Mouse (Mus musculus) heart, adult 18-20 months (tissue): ENCODE measurements around the gene Mgat5b. TPM values are rescaled to one million over a fixed set of nuclear protein-coding genes. Genes with fewer than 3 reads are reported as not detected.

Experiments used
- DNase-seq, 2 experiments: peaks; one replicate each; pipeline ENCODE4 v3.0.0; 2021 to 2022; ENCODE audit warnings: mixed read lengths in 1 of 2
- total RNA-seq, 2 experiments: library from RNA; stranded (reverse); gene quantifications; 2 replicates each; pipeline ENCODE4 v1.2.3; 2021

Mgat5b gene
- total RNA-seq, 2 experiments from 2014 or later = 0.10 to 0.15 TPM

DNA sequence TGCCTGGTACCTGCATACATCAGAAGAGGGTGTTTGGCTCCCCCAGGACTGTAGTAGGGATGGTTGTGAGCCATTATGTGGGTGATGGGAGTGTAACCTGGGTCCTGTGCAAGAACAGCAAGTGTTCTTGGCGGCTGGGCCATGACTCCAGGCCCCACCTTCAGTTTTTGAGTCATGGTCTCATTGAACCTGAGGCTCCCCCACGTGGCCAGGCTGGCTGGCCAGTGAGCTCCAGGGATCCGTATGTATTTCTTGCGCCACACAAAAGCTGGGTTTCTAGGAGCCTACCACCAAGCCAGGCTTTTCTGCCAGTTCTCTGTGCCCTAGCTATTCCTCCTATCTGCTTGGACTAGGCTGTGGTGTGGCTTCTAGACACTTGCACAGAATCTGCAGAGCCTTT is 63.9 kb downstream of the Mgat5b start:
- DNase-seq = no peak

GRCm38 (mm10) chr11:116985504-116986385 is 67.1 kb downstream of the Mgat5b start:
- peak; percentile 22 to 54 for DNase-seq

GRCm38 (mm10) chr11:116988131-116988530 is 69.5 kb downstream of the Mgat5b start:
- DNase-seq = no peak

DNA sequence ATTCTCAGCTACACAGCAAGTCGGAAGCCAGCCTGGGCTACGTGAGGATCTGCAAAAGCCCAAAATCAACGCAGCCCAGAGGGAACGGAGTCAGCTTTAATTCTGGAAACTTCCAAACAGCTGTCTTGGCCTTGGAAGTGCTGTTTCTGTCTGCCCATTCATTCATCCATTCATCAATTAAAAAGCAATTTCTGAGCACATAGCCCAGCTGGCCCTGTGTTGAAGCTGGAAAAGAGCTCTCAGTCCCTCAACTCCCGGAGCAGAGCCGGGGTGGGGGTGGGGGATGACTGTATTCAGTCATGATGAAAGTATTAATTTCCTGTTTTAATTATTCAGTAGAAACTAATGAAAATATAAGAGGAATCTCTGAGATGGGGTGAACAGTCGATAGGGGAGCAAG is 71.6 kb downstream of the Mgat5b start:
- no peak for DNase-seq

DNA sequence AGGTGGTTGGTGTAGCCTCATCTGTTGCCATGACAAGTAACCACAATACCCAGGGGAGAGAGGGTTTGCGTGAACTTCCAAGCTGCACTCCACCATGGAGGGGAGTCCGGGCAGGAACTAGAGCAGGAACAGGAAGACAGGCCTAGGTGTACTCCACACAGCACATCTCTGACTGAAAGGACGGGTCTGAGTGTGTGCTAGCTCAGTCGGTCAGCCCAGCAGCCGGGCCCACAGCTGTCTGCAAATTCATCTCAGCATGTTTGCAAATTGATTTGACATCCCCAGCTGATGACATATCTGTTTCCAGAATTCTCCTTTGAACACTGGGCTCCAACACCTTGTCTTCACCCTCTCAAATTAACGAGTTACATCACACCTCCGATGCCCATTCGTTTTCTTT is 72.7 kb downstream of the Mgat5b start:
- DNase-seq = no peak

DNA sequence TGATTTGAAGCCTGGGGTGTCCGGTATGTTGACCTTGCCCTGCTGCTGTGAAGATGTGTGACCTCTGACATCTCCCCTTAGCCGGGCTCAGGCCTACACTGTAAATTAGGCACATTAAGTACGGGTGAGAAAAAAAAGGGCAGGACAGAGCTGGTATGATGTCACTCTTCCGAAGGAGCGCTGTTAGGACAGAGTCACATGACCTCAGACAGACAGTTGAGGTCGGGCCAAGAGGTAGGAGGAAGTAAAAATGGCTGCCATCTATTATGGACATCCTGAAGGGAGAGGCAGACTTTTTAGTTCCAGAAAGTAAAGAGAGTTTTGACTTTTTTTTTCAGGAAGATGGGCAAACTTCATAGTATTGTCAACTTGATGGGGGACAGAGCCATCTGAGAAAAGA is 73.3 kb downstream of the Mgat5b start:
- no peak for DNase-seq

GRCm38 (mm10) chr11:116994095-116994582 is 75.5 kb downstream of the Mgat5b start:
- peak; percentile 7 to 54 for DNase-seq

GRCm38 (mm10) chr11:116996976-116997375 is 78.3 kb downstream of the Mgat5b start:
- no peak for DNase-seq

DNA sequence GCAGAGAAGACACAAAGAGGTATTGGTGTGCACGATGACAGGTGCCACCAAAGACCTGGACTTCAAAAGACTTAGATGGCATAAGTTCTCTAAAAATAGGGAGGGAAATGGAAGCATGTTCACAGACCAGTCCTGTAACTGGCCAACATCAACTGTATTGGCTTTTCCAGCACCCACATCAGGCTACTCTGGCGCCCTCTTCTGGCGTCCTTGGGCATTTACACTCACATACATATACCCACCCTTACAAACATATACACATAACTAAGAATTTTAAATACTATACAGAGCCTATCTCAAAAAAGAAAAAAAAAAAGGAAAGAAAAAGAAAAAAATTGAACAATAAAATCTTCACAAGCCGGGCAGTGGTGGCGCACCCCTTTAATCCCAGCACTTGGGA is 80.3 kb downstream of the Mgat5b start:
- DNase-seq = no peak

DNA sequence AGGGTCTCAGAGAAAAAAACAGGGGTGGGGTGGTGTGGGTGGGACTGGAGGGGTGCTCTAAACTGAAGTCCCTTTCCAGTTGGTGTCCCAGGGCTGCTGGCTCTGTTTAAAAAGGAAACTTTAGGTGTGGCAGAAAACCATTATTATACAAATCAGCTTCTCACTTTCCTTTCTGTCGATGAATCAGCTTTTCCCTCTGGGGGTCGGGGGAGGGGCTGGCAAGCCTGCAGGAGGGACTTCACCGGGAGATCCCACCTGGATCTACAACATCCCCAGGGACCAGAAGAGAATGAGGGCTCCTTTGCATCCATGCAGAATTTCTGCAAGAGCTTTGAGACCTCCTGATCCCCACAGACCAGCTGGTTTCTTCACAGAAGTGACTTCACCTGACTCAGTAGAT is 81.6 kb downstream of the Mgat5b start:
- DNase-seq = no peak

DNA sequence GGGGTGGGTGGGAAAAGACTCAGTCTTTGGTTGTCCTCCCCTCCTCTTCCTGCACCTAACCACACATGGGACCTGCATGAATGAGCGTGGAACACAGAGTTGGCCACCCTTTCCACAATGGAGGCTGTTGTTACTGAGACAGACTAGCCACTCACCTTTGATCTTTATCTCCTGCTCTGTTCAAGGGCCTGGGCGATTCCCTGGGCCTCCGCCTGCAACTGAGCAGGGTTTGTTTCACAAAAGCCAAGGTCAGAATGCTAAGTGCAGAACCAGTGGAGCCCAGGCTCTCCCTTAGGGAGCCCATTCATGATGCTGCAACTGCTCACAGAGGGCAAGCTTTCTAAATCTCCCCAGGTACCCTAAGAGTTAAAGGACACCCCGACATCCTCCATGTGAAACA is 83.1 kb downstream of the Mgat5b start:
- DNase-seq = no peak

DNA sequence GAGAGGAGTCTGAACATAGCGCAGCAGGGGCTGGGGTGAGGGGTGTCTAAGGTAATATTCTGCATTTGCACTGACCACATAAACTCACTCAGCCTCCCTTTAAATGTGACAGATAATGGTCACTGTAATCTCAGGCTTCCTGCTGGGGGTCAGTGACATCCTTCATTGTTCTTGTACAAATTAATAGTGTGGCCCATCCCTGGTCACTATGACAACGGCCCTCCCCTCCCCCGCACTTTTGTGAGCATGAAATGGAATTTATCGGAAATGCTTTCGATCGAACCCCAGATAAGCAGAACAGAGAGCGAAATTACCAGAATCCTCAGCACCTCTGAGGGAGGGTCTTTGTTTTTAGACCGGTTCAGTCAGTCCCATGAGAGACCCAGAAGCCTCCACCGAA is 84.8 kb downstream of the Mgat5b start:
- DNase-seq = no peak

- no peak for DNase-seq
These were observed 85.6 kb downstream of the Mgat5b start for GRCm38 (mm10) chr11:117004277-117004676.

DNA sequence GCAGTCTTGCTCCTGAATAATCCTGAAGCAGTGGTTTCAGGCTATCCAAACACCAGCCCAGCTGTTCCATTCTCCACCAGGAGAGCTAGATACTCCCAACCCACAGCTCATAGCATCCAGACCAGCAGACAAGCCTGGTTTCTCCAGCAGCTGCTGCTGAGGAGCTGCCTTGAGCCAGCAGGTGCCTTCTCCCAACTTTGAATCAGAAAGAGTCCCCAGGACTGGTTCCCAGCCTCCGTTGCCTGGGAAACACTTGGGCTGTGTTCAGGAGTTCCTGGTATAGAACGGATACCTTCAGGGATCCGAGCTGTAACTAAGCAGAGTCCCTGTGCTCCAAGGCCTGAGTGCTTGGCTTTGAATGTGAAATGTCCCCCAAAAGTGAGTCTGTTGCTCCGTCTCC is 98.8 kb downstream of the Mgat5b start:
- no peak for DNase-seq

GRCm38 (mm10) chr11:117018410-117018809 is 99.7 kb downstream of the Mgat5b start:
- peak; percentile 62 to 70 for DNase-seq

DNA sequence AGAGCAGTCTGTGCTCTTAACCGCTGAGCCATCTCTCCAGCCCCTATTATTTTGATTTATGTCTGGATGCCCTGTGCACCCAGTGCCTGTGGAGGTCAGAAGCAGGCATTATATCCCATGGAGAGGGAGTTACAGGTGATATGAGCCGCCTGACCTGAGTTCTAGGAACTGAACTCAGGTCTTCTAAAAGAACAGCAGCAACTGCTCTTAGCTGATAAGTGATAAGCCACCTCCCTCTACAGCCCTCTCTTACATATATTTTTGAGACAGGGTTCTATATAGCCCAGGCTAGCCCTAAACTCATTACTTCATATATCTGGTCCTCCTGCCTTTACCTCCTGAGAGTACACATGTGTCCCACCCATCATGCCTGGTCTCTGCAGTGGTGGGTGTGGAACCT is 102.4 kb downstream of the Mgat5b start:
- DNase-seq = no peak

- no peak for DNase-seq
These were observed 104.9 kb downstream of the Mgat5b start for GRCm38 (mm10) chr11:117023537-117023936.

GRCm38 (mm10) chr11:117027681-117028080 is 109.0 kb downstream of the Mgat5b start:
- no peak for DNase-seq

DNA sequence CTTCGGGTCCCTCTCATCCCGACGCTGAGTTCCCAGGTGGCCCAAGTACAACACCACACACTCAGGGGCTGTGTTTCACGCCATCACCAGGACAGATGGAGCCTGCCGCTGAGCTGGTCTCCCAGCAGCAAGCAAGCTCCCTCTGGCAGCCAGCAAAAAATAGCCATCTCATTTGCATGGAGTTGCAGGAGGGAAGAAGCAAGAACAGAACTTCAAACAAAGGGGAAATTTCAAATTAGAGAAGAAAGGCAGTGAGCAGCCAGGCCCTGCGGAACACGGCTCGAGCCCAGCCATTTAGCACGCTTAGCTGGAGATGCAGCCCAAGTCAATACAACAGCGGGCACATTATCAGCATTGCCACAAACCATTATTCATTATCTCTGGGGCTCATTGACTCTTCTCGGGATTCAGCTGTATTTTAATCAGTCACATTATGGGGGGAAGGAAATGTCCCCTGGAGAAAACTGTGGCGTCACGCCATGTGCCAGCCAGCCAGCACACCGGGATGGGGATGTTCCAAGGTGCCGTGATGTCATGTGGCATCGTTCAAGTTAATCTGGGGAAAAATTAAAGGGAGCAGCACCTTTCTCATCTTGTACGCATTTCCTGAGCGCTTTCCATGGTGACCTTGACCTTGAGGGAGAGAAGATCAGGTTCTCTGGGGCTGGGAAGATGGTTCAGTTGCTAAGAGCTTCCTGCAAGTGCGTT is 110.4 kb downstream of the Mgat5b start:
- DNase-seq = no peak

DNA sequence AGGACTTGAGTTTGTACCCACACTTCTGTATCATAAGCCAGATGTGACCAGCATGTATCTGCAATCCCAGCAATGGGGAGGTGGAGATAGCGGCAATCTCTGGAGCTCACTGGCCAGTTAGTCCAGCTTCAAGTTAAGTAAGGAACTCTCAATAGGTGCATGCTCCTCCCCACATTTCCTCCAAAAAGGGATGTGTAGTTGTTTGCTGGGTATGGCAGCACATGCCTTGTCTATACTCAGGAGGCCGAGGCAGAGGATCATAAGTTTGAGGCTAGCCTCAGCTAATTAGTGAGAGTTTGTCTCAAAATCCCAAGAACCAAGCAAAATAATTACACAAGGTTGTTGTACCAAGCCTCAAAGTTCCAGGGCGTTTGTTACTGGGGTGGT is 110.9 kb downstream of the Mgat5b start:
- DNase-seq = no peak

DNA sequence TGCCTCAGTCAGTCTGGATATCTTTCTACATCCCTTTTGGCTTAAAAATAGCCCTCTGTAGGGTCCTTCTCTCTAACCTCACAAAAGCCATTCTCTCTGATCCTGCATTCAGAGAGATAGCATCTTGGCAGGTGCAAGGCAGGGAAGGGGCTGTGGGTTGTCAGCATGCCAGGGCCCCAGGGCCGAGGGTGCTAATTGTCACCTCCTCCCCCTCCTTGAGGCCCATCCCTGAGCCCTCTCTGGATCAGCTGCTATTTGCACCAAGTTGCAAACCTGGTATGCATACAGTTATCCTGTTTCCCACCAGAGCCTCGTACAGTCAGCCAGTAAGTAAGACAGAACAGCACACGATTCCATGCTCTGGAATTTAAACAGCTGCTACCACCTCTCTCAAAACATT is 111.4 kb downstream of the Mgat5b start:
- no peak for DNase-seq

- DNase-seq = no peak
These were observed 111.9 kb downstream of the Mgat5b start for GRCm38 (mm10) chr11:117030471-117031101.

DNA sequence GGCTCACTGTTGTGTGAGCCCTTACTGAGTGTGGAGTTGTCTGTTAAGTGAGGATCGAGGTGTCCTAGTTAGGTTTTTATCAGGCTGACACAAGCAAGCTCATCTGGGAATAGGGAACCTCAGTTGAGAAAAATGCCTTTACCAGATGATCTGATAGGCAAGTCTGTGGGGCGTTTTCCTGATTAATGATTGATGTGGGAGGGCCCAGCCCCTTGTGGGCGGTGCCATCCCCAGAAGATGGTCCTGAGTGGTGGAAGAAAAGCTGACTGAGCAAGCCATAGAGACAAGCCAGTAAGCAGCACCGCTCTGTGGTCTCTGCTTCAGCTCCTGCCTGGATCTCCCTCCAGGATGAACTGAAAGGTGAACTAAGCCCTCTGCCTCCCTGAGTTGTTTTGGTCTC is 112.6 kb downstream of the Mgat5b start:
- no peak for DNase-seq
